Mouse (Mus musculus): ENCODE results near the gene Gm4353. TPM values are rescaled to one million over a fixed set of nuclear protein-coding genes. Genes with fewer than 3 reads are reported as not detected.

Gene Gm4353
- total and polyA plus RNA-seq, 2 experiments from 2014 or later, result 0.19 to 0.25 TPM

DNA sequence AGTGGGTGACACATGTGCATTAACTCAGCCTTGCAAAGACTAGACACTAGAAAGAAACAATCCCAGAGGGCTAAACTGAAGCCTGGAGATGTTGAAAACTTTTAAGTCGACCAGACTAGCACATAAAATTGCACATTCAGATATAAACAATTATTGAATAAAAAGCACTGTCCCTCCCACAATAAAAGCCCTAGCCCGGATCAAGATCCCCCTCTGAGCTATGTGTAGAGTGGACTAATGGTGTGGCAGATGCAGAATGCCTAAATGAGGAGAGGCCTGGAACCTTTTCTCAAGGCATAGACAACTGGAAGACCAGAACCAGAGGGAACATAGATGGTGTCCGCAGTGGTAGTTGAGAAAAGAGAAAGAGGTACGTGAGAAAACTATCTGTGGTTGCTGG is 48.9 kb downstream of the Gm4353 start:
- Histone ChIP-seq H3K9me3 (replicated peaks; ENCODE audit: control insufficient read depth, low read length) (no peaks in the 10 kb centered on the region), H3K36me3 (replicated peaks; ENCODE audit: control insufficient read depth, insufficient read depth, low read length) (no peaks in the 10 kb centered on the region), H3K4me1 (ENCODE audit: control insufficient read depth, insufficient read depth) (peaks cover 9% of the 10 kb centered on the region; the same call in 1 of the 2 replicates), H3K27me3 (ENCODE audit: control insufficient read depth, insufficient read depth, low read length) (peaks cover 18% of the 10 kb centered on the region), H3K4me2 (ENCODE audit: low read depth, low read length) (no peak overlapping the region), H3K4me3 (ENCODE audit: low read depth, low read length) (no peak overlapping the region), H3K9ac (replicated peaks; ENCODE audit: low read depth, low read length) (no peak overlapping the region), H3K27ac (ENCODE audit: low read depth) (no peak overlapping the region)
- WGBS, result 73% methylated on average over 4 of the region's 4 CpGs
- DNase-seq (ENCODE audit: low spot score) (no peak), ATAC-seq (ENCODE audit: insufficient read depth, low read depth) (no peak)
- TF ChIP-seq CTCF (IDR thresholded peaks at IDR 0.05; ENCODE audit: low read depth) (no peak), EP300 (IDR thresholded peaks at IDR 0.05; ENCODE audit: low read depth) (no peak)

- ATAC-seq (ENCODE audit: insufficient read depth, low read depth) (peak; percentile 17), DNase-seq (ENCODE audit: low spot score) (peak; percentile 56)
- no peaks in the 10 kb centered on the region for H3K9me3 ChIP-seq (replicated peaks; ENCODE audit: control insufficient read depth, low read length)
- H3K9ac ChIP-seq (replicated peaks; ENCODE audit: low read depth, low read length), result peak overlapping the region; percentile 65
- under 1% methylated on average over 25 of the region's 25 CpGs for WGBS
- H3K4me1 ChIP-seq (ENCODE audit: control insufficient read depth, insufficient read depth), result 0 out of 2 replicates have a peak, but pooled peaks cover 4% of the 10 kb centered on the region
- no peak for TF ChIP-seq EP300 (IDR thresholded peaks at IDR 0.05; ENCODE audit: low read depth)
- no peak for TF ChIP-seq CTCF (IDR thresholded peaks at IDR 0.05; ENCODE audit: low read depth)
- H3K4me3 ChIP-seq (ENCODE audit: low read depth, low read length), result peak overlapping the region; percentile 69
- H3K27me3 ChIP-seq (ENCODE audit: control insufficient read depth, insufficient read depth, low read length), result peaks cover 18% of the 10 kb centered on the region
- H3K27ac ChIP-seq (ENCODE audit: low read depth), result peak overlapping the region; percentile 93
- no peaks in the 10 kb centered on the region for H3K36me3 ChIP-seq (replicated peaks; ENCODE audit: control insufficient read depth, insufficient read depth, low read length)
- peak overlapping the region; percentile 83 for H3K4me2 ChIP-seq (ENCODE audit: low read depth, low read length)
Measured at GRCm38 (mm10) chr7:116034282-116034758, 50.1 kb downstream of the Gm4353 start.

GRCm38 (mm10) chr7:116033371-116034241 is 50.8 kb downstream of the Gm4353 start:
- WGBS, result under 1% methylated on average over 53 of the region's 54 CpGs
- DNase-seq (ENCODE audit: low spot score) (peak; percentile 74), ATAC-seq (ENCODE audit: insufficient read depth, low read depth) (peak; percentile 64)
- Histone ChIP-seq H3K9me3 (replicated peaks; ENCODE audit: control insufficient read depth, low read length) (no peaks in the 10 kb centered on the region), H3K27ac (ENCODE audit: low read depth) (peak overlapping the region; percentile 93), H3K9ac (replicated peaks; ENCODE audit: low read depth, low read length) (peak overlapping the region; percentile 65), H3K27me3 (ENCODE audit: control insufficient read depth, insufficient read depth, low read length) (peaks cover 18% of the 10 kb centered on the region), H3K4me3 (ENCODE audit: low read depth, low read length) (peak overlapping the region; percentile 69), H3K4me2 (ENCODE audit: low read depth, low read length) (peak overlapping the region; percentile 83), H3K4me1 (ENCODE audit: control insufficient read depth, insufficient read depth) (no peaks in the 10 kb centered on the region), H3K36me3 (replicated peaks; ENCODE audit: control insufficient read depth, insufficient read depth, low read length) (no peaks in the 10 kb centered on the region)
- TF ChIP-seq CTCF (IDR thresholded peaks at IDR 0.05; ENCODE audit: low read depth) (no peak), EP300 (IDR thresholded peaks at IDR 0.05; ENCODE audit: low read depth) (no peak)

Other genes starting within 250 kb of the Gm4353 start
- gene Sox6, start 45.8 kb downstream of the Gm4353 start, total RNA-seq (2014; rRNA removed; ENCODE audit: low replicate concordance), result 30.8 and 68.5 TPM in 2 replicates
- gene Sox6, start 45.8 kb downstream of the Gm4353 start, polyA plus RNA-seq (2015; fragmentation: Nextera tagmentation; extraction: Ambion mirVana), result 23.4 and 25.4 TPM in 2 replicates
- 66.5 and 87.7 TPM in 2 replicates for gene 1110004F10Rik, start 45.2 kb downstream of the Gm4353 start, total RNA-seq (2014; rRNA removed; ENCODE audit: low replicate concordance)
- gene 1110004F10Rik, start 45.2 kb downstream of the Gm4353 start, polyA plus RNA-seq (2015; fragmentation: Nextera tagmentation; extraction: Ambion mirVana), result 150 and 152 TPM in 2 replicates
- 40.4 and 48.8 TPM in 2 replicates for gene Plekha7, start 223.7 kb upstream of the Gm4353 start, total RNA-seq (2014; rRNA removed; ENCODE audit: low replicate concordance)
- gene Plekha7, start 223.7 kb upstream of the Gm4353 start, polyA plus RNA-seq (2015; fragmentation: Nextera tagmentation; extraction: Ambion mirVana), result 18.3 and 19.4 TPM in 2 replicates
- gene Rps13, start 249.6 kb upstream of the Gm4353 start, total RNA-seq (2014; rRNA removed; ENCODE audit: low replicate concordance), result 118 and 287 TPM in 2 replicates
- gene Rps13, start 249.6 kb upstream of the Gm4353 start, polyA plus RNA-seq (2015; fragmentation: Nextera tagmentation; extraction: Ambion mirVana), result 455 and 488 TPM in 2 replicates

Measured in heart, postnatal 0 days (tissue).